Mouse (Mus musculus): ENCODE results near the gene Zfp553. TPM values are rescaled to one million over a fixed set of nuclear protein-coding genes. Genes with fewer than 3 reads are reported as not detected.

The Zfp553 gene
- polyA plus RNA-seq, 1 experiment: 57.0 TPM

GRCm38 (mm10) chr7:127281114-127281513 is 48.3 kb downstream of the Zfp553 start:
- no peak overlapping the region for H3K27ac ChIP-seq (ENCODE audit: insufficient read depth, low read length)
- no peak overlapping the region for H3K4me3 ChIP-seq (ENCODE audit: low read depth, low read length)
- no peak for TF ChIP-seq POLR2A (IDR thresholded peaks at IDR 0.05; ENCODE audit: insufficient read depth, low read length)
- no peaks in the 10 kb centered on the region for H3K36me3 ChIP-seq (ENCODE audit: control insufficient read depth, insufficient read depth, low read length, poor library complexity, severe bottlenecking)
- no peak overlapping the region for H3K9ac ChIP-seq (ENCODE audit: low read depth, poor library complexity, severe bottlenecking)
- H3K27me3 ChIP-seq (ENCODE audit: control insufficient read depth, insufficient read depth, low read length, poor library complexity, severe bottlenecking): no peaks in the 10 kb centered on the region
- no peaks in the 10 kb centered on the region for H3K4me1 ChIP-seq (ENCODE audit: control insufficient read depth, insufficient read depth, low read length)
- H3K9me3 ChIP-seq (replicated peaks; ENCODE audit: control insufficient read depth, insufficient read depth, low read length, poor library complexity, severe bottlenecking): no peaks in the 10 kb centered on the region

GRCm38 (mm10) chr7:127282190-127282589 is 49.3 kb downstream of the Zfp553 start:
- TF ChIP-seq CTCF (IDR thresholded peaks at IDR 0.05; ENCODE audit: low read depth, low read length): no peak
- no peak for TF ChIP-seq POLR2A (IDR thresholded peaks at IDR 0.05; ENCODE audit: insufficient read depth, low read length)
- TF ChIP-seq EP300 (IDR thresholded peaks at IDR 0.05; ENCODE audit: insufficient read depth, low read depth, low read length): no peak
- no peak overlapping the region for H3K27ac ChIP-seq (ENCODE audit: insufficient read depth, low read length)
- H3K27me3 ChIP-seq (ENCODE audit: control insufficient read depth, insufficient read depth, low read length, poor library complexity, severe bottlenecking): no peaks in the 10 kb centered on the region

GRCm38 (mm10) chr7:127285154-127285553 is 52.3 kb downstream of the Zfp553 start:
- Histone ChIP-seq H3K9me3 (replicated peaks; ENCODE audit: control insufficient read depth, insufficient read depth, low read length, poor library complexity, severe bottlenecking) (no peaks in the 10 kb centered on the region), H3K27me3 (ENCODE audit: control insufficient read depth, insufficient read depth, low read length, poor library complexity, severe bottlenecking) (no peaks in the 10 kb centered on the region), H3K9ac (ENCODE audit: low read depth, poor library complexity, severe bottlenecking) (no peak overlapping the region), H3K27ac (ENCODE audit: insufficient read depth, low read length) (no peak overlapping the region), H3K36me3 (ENCODE audit: control insufficient read depth, insufficient read depth, low read length, poor library complexity, severe bottlenecking) (no peaks in the 10 kb centered on the region), H3K4me3 (ENCODE audit: low read depth, low read length) (no peak overlapping the region), H3K4me1 (ENCODE audit: control insufficient read depth, insufficient read depth, low read length) (no peaks in the 10 kb centered on the region)
- TF ChIP-seq POLR2A (IDR thresholded peaks at IDR 0.05; ENCODE audit: insufficient read depth, low read length) (no peak), CTCF (IDR thresholded peaks at IDR 0.05; ENCODE audit: low read depth, low read length) (no peak), EP300 (IDR thresholded peaks at IDR 0.05; ENCODE audit: insufficient read depth, low read depth, low read length) (no peak)

More at GRCm38 (mm10) chr7:127282190-127282589, 49.3 kb downstream of the Zfp553 start:
- Histone ChIP-seq H3K9ac (ENCODE audit: low read depth, poor library complexity, severe bottlenecking) (no peak overlapping the region), H3K9me3 (replicated peaks; ENCODE audit: control insufficient read depth, insufficient read depth, low read length, poor library complexity, severe bottlenecking) (no peaks in the 10 kb centered on the region), H3K36me3 (ENCODE audit: control insufficient read depth, insufficient read depth, low read length, poor library complexity, severe bottlenecking) (no peaks in the 10 kb centered on the region), H3K4me1 (ENCODE audit: control insufficient read depth, insufficient read depth, low read length) (no peaks in the 10 kb centered on the region), H3K4me3 (ENCODE audit: low read depth, low read length) (no peak overlapping the region)

Other genes with a start within 250 kb of the Zfp553 start
- gene Mvp, start 218.4 kb upstream of the Zfp553 start, polyA plus RNA-seq (2011; ENCODE audit: insufficient read depth, insufficient read length, low read depth, missing spikeins): 17.9 and 18.8 TPM in 2 replicates
- 22.1 and 26.6 TPM in 2 replicates for gene Pagr1b, start 216.6 kb upstream of the Zfp553 start, polyA plus RNA-seq (2011; ENCODE audit: insufficient read depth, insufficient read length, low read depth, missing spikeins)
- 12.7 and 27.9 TPM in 2 replicates for gene Pagr1a, start 215.7 kb upstream of the Zfp553 start, polyA plus RNA-seq (2011; ENCODE audit: insufficient read depth, insufficient read length, low read depth, missing spikeins)
- gene Gm42742, start 212.0 kb upstream of the Zfp553 start, polyA plus RNA-seq (2011; ENCODE audit: insufficient read depth, insufficient read length, low read depth, missing spikeins): 2.2 and 23.9 TPM in 2 replicates
- 3.5 and 6.7 TPM in 2 replicates for gene Prrt2, start 211.8 kb upstream of the Zfp553 start, polyA plus RNA-seq (2011; ENCODE audit: insufficient read depth, insufficient read length, low read depth, missing spikeins)
- gene Maz, start 206.0 kb upstream of the Zfp553 start, polyA plus RNA-seq (2011; ENCODE audit: insufficient read depth, insufficient read length, low read depth, missing spikeins): 117 and 123 TPM in 2 replicates
- 106 and 109 TPM in 2 replicates for gene Kif22, start 190.6 kb upstream of the Zfp553 start, polyA plus RNA-seq (2011; ENCODE audit: insufficient read depth, insufficient read length, low read depth, missing spikeins)
- not detected in 2 replicates for gene Zg16, start 145.7 kb upstream of the Zfp553 start, polyA plus RNA-seq (2011; ENCODE audit: insufficient read depth, insufficient read length, low read depth, missing spikeins)
- 1.6 TPM in 2 replicates for gene AI467606, start 141.7 kb upstream of the Zfp553 start, polyA plus RNA-seq (2011; ENCODE audit: insufficient read depth, insufficient read length, low read depth, missing spikeins)
- 8.6 and 9.3 TPM in 2 replicates for gene Qprt, start 110.8 kb upstream of the Zfp553 start, polyA plus RNA-seq (2011; ENCODE audit: insufficient read depth, insufficient read length, low read depth, missing spikeins)
- gene Spn, start 95.2 kb upstream of the Zfp553 start, polyA plus RNA-seq (2011; ENCODE audit: insufficient read depth, insufficient read length, low read depth, missing spikeins): 1.5 and 2.2 TPM in 2 replicates
- gene Cd2bp2, start 37.0 kb upstream of the Zfp553 start, polyA plus RNA-seq (2011; ENCODE audit: insufficient read depth, insufficient read length, low read depth, missing spikeins): 98.6 and 120 TPM in 2 replicates
- gene Tbc1d10b, start 24.6 kb upstream of the Zfp553 start, polyA plus RNA-seq (2011; ENCODE audit: insufficient read depth, insufficient read length, low read depth, missing spikeins): 42.8 and 55.5 TPM in 2 replicates
- 278 and 351 TPM in 2 replicates for gene Mylpf, start 24.2 kb upstream of the Zfp553 start, polyA plus RNA-seq (2011; ENCODE audit: insufficient read depth, insufficient read length, low read depth, missing spikeins)
- gene Sept1, start 69 bp downstream of the Zfp553 start, polyA plus RNA-seq (2011; ENCODE audit: insufficient read depth, insufficient read length, low read depth, missing spikeins): 210 and 229 TPM in 2 replicates
- gene Zfp771, start 11.2 kb downstream of the Zfp553 start, polyA plus RNA-seq (2011; ENCODE audit: insufficient read depth, insufficient read length, low read depth, missing spikeins): 8.2 and 8.7 TPM in 2 replicates
- 133 and 135 TPM in 2 replicates for gene Dctpp1, start 27.6 kb downstream of the Zfp553 start, polyA plus RNA-seq (2011; ENCODE audit: insufficient read depth, insufficient read length, low read depth, missing spikeins)
- gene Sephs2, start 41.0 kb downstream of the Zfp553 start, polyA plus RNA-seq (2011; ENCODE audit: insufficient read depth, insufficient read length, low read depth, missing spikeins): 77.5 and 80.3 TPM in 2 replicates
- 0.55 and 0.81 TPM in 2 replicates for gene Itgal, start 63.2 kb downstream of the Zfp553 start, polyA plus RNA-seq (2011; ENCODE audit: insufficient read depth, insufficient read length, low read depth, missing spikeins)
- 7.0 and 7.8 TPM in 2 replicates for gene Zfp768, start 112.5 kb downstream of the Zfp553 start, polyA plus RNA-seq (2011; ENCODE audit: insufficient read depth, insufficient read length, low read depth, missing spikeins)
- gene Zfp747, start 143.0 kb downstream of the Zfp553 start, polyA plus RNA-seq (2011; ENCODE audit: insufficient read depth, insufficient read length, low read depth, missing spikeins): 4.2 and 7.5 TPM in 2 replicates
- gene 9130019O22Rik, start 154.1 kb downstream of the Zfp553 start, polyA plus RNA-seq (2011; ENCODE audit: insufficient read depth, insufficient read length, low read depth, missing spikeins): 1.7 and 2.1 TPM in 2 replicates
- gene E430018J23Rik, start 160.6 kb downstream of the Zfp553 start, polyA plus RNA-seq (2011; ENCODE audit: insufficient read depth, insufficient read length, low read depth, missing spikeins): 2.0 and 6.1 TPM in 2 replicates
- gene Zfp764, start 173.8 kb downstream of the Zfp553 start, polyA plus RNA-seq (2011; ENCODE audit: insufficient read depth, insufficient read length, low read depth, missing spikeins): 1.4 and 1.9 TPM in 2 replicates
- 20.3 and 24.9 TPM in 2 replicates for gene Zfp688, start 189.0 kb downstream of the Zfp553 start, polyA plus RNA-seq (2011; ENCODE audit: insufficient read depth, insufficient read length, low read depth, missing spikeins)
- 2.7 and 2.8 TPM in 2 replicates for gene Zfp689, start 216.1 kb downstream of the Zfp553 start, polyA plus RNA-seq (2011; ENCODE audit: insufficient read depth, insufficient read length, low read depth, missing spikeins)
- 45.3 and 48.0 TPM in 2 replicates for gene Prr14, start 226.6 kb downstream of the Zfp553 start, polyA plus RNA-seq (2011; ENCODE audit: insufficient read depth, insufficient read length, low read depth, missing spikeins)
- 21.8 and 25.3 TPM in 2 replicates for gene Fbrs, start 246.1 kb downstream of the Zfp553 start, polyA plus RNA-seq (2011; ENCODE audit: insufficient read depth, insufficient read length, low read depth, missing spikeins)

Data from ES-Bruce4 (cell line).